Mouse (Mus musculus): ENCODE measurements around the gene Hsd17b3.
"Not testable (repeated sequence)": the region's sequence is repeated elsewhere in the genome, so short reads cannot be mapped to it uniquely, and the experiment has no call there.

Gene Hsd17b3

GRCm38 (mm10) chr13:64090278-64090677, 1.2 kb upstream of the Hsd17b3 start:
- in situ Hi-C loops (cut with MboI; ENCODE audit: unreplicated experiment in 2 of 2): loop anchor here (10.0 to 25.0 kb wide), 3 partner anchors 45 to 347 kb away; partner anchors contain the start of gene Cdk20 (in 1 of the 2)

- in situ Hi-C loops (cut with MboI; ENCODE audit: unreplicated experiment in 2 of 2): loop anchor here in 1 of 2 experiments (25.0 kb wide), 1 partner anchor 349 kb away; the partner anchor contains the start of gene Cdk20
These were observed 973 bp downstream of the Hsd17b3 start for GRCm38 (mm10) chr13:64088057-64088456.

- in situ Hi-C loops (cut with MboI; ENCODE audit: unreplicated experiment in 2 of 2): loop anchor here in 1 of 2 experiments (25.0 kb wide), 1 partner anchor 351 kb away; the partner anchor contains the start of gene Cdk20
These were observed 3.0 kb downstream of the Hsd17b3 start for GRCm38 (mm10) chr13:64086036-64086435.

- in situ Hi-C loops (cut with MboI; ENCODE audit: unreplicated experiment in 2 of 2): loop anchor here in 1 of 2 experiments (25.0 kb wide), 1 partner anchor 354 kb away; the partner anchor contains the start of gene Cdk20
These were observed 5.7 kb downstream of the Hsd17b3 start for GRCm38 (mm10) chr13:64083331-64083730.

- in situ Hi-C loops (cut with MboI; ENCODE audit: unreplicated experiment in 2 of 2): loop anchor here in 1 of 2 experiments (25.0 kb wide), 1 partner anchor 356 kb away; the partner anchor contains the start of gene Cdk20
These were observed 7.8 kb downstream of the Hsd17b3 start for GRCm38 (mm10) chr13:64081012-64081919.

- in situ Hi-C loops (cut with MboI; ENCODE audit: unreplicated experiment in 2 of 2): loop anchor here in 1 of 2 experiments (25.0 kb wide), 1 partner anchor 360 kb away; the partner anchor contains the start of gene Cdk20
These were observed 11.4 kb downstream of the Hsd17b3 start for GRCm38 (mm10) chr13:64077591-64077990.

- in situ Hi-C loops (cut with MboI; ENCODE audit: unreplicated experiment in 2 of 2): loop anchor here in 1 of 2 experiments (25.0 kb wide), 1 partner anchor 361 kb away; the partner anchor contains the start of gene Cdk20
These were observed 13.0 kb downstream of the Hsd17b3 start for GRCm38 (mm10) chr13:64076074-64076473.

- in situ Hi-C loops (cut with MboI; ENCODE audit: unreplicated experiment in 2 of 2): no loop called here
These were observed 22.4 kb downstream of the Hsd17b3 start for GRCm38 (mm10) chr13:64066653-64067052.

GRCm38 (mm10) chr13:64064276-64064675, 24.8 kb downstream of the Hsd17b3 start:
- in situ Hi-C loops (cut with MboI; ENCODE audit: unreplicated experiment in 2 of 2): loop anchor here in 1 of 2 experiments (5.0 kb wide), 1 partner anchor 33 kb away; no protein-coding TSS in a partner anchor

- in situ Hi-C loops (cut with MboI; ENCODE audit: unreplicated experiment in 2 of 2): loop anchor here in 1 of 2 experiments (5.0 kb wide), 1 partner anchor 36 kb away; no protein-coding TSS in a partner anchor
These were observed 28.0 kb downstream of the Hsd17b3 start for GRCm38 (mm10) chr13:64060935-64061506.

GRCm38 (mm10) chr13:64053959-64054358, 35.1 kb downstream of the Hsd17b3 start:
- in situ Hi-C loops (cut with MboI; ENCODE audit: unreplicated experiment in 2 of 2): no loop called here

- in situ Hi-C loops (cut with MboI; ENCODE audit: unreplicated experiment in 2 of 2): not testable (repeated sequence)
These were observed 36.7 kb downstream of the Hsd17b3 start for GRCm38 (mm10) chr13:64052281-64052680.

GRCm38 (mm10) chr13:64050895-64051294, 38.1 kb downstream of the Hsd17b3 start:
- in situ Hi-C loops (cut with MboI; ENCODE audit: unreplicated experiment in 2 of 2): no loop called here

GRCm38 (mm10) chr13:64049535-64049934, 39.5 kb downstream of the Hsd17b3 start:
- in situ Hi-C loops (cut with MboI; ENCODE audit: unreplicated experiment in 2 of 2): loop anchor here (10.0 to 25.0 kb wide), 3 partner anchors 45 to 1437 kb away; partner anchors contain the start of gene 6720489N17Rik (in 1 of the 2)

- in situ Hi-C loops (cut with MboI; ENCODE audit: unreplicated experiment in 2 of 2): loop anchor here (10.0 to 25.0 kb wide), 3 partner anchors 46 to 1436 kb away; partner anchors contain the start of gene 6720489N17Rik (in 1 of the 2)
These were observed 40.6 kb downstream of the Hsd17b3 start for GRCm38 (mm10) chr13:64048467-64048866.

GRCm38 (mm10) chr13:64039976-64040375, 49.1 kb downstream of the Hsd17b3 start:
- in situ Hi-C loops (cut with MboI; ENCODE audit: unreplicated experiment in 2 of 2): loop anchor here (5.0 to 25.0 kb wide), 11 partner anchors 55 to 1428 kb away; partner anchors contain the start of genes 6720489N17Rik (in 1 of the 2) and Ptch1 (in 1 of the 2)

- in situ Hi-C loops (cut with MboI; ENCODE audit: unreplicated experiment in 2 of 2): loop anchor here (5.0 to 25.0 kb wide), 11 partner anchors 57 to 1426 kb away; partner anchors contain the start of genes 6720489N17Rik (in 1 of the 2) and Ptch1 (in 1 of the 2)
These were observed 50.9 kb downstream of the Hsd17b3 start for GRCm38 (mm10) chr13:64038114-64038513.

GRCm38 (mm10) chr13:64036079-64037011, 52.7 kb downstream of the Hsd17b3 start:
- in situ Hi-C loops (cut with MboI; ENCODE audit: unreplicated experiment in 2 of 2): loop anchor here (5.0 to 25.0 kb wide), 11 partner anchors 58 to 1424 kb away; partner anchors contain the start of genes 6720489N17Rik (in 1 of the 2) and Ptch1 (in 1 of the 2)

GRCm38 (mm10) chr13:64035036-64035435, 54.0 kb downstream of the Hsd17b3 start:
- in situ Hi-C loops (cut with MboI; ENCODE audit: unreplicated experiment in 2 of 2): loop anchor here (5.0 to 25.0 kb wide), 11 partner anchors 60 to 1423 kb away; partner anchors contain the start of genes 6720489N17Rik (in 1 of the 2) and Ptch1 (in 1 of the 2)

Measured in v-Abl transformed pro-B cells (cell line).